Mouse (Mus musculus) E14TG2a.4 (cell line): Measurements from ENCODE around the gene Ncbp3.

ENCODE experiments used
- CTCF ChIP-seq: conservative IDR thresholded peaks from 2 replicates; pipeline ENCODE4 v1.5.1; 2014; ENCODE audit warnings: low read length
- NANOG ChIP-seq: IDR thresholded peaks from 2 replicates; pipeline ENCODE4 v1.6.1; 2014; ENCODE audit warnings: borderline replicate concordance, low read length, mixed read lengths

- TF ChIP-seq CTCF (no peak), NANOG (no peak)
Measured at GRCm38 (mm10) chr11:73108195-73108897, 60.8 kb downstream of the Ncbp3 start.
